Mouse (Mus musculus) heart, embryonic 14.5 days (tissue): ENCODE measurements around the gene Crisp1. TPM values are rescaled to one million over a fixed set of nuclear protein-coding genes. Genes with fewer than 3 reads are reported as not detected.

Source experiments
- ATAC-seq: fragments of 200-750 bp; cut with Nextera tagmentation; 2 replicates; pipeline ENCODE4 v1.8.0; 2017; ENCODE audit warnings: low read depth, moderate TSS enrichment; ENCODE audit not compliant: insufficient number of reproducible peaks, insufficient read depth, low FRiP score
- H3K27ac ChIP-seq, 2 experiments: fragments of 200-500 bp in 1 of 2; fragments of 300-500 bp in 1 of 2; sonication (generic) in 1 of 2; replicated peaks in 1 of 2; 2 replicates each; pipeline ENCODE4 v1.5.1; 2012 to 2014; ENCODE audit warnings: low read depth in 2 of 2, low read length in 2 of 2, control low read depth in 1 of 2, mild to moderate bottlenecking in 1 of 2, mixed read lengths in 1 of 2; ENCODE audit not compliant: control insufficient read depth in 1 of 2, insufficient read depth in 1 of 2
- H3K27me3 ChIP-seq: fragments of 300-500 bp; sonication (generic); 2 replicates; pipeline ENCODE4 v1.6.1; 2014; ENCODE audit warnings: mild to moderate bottlenecking, low read length, control low read depth; ENCODE audit not compliant: control insufficient read depth, insufficient read depth
- H3K36me3 ChIP-seq: fragments of 300-500 bp; sonication (generic); 2 replicates; pipeline ENCODE4 v1.6.1; 2014; ENCODE audit warnings: mild to moderate bottlenecking, control low read depth, low read length, mixed read lengths; ENCODE audit not compliant: control insufficient read depth, insufficient read depth
- H3K4me1 ChIP-seq, 2 experiments: fragments of 200-500 bp in 1 of 2; fragments of 300-500 bp in 1 of 2; sonication (generic) in 1 of 2; 2 replicates each; pipeline ENCODE4 v1.6.1; 2012 to 2014; ENCODE audit warnings: low read length in 2 of 2, control low read depth in 1 of 2, mixed read lengths in 1 of 2; ENCODE audit not compliant: control insufficient read depth in 2 of 2, insufficient read depth in 2 of 2
- H3K4me2 ChIP-seq: fragments of 300-500 bp; sonication (generic); 2 replicates; pipeline ENCODE4 v1.6.1; 2014; ENCODE audit warnings: mild to moderate bottlenecking, low read length
- H3K4me3 ChIP-seq, 2 experiments: fragments of 200-500 bp in 1 of 2; fragments of 300-500 bp in 1 of 2; sonication (generic) in 1 of 2; 2 replicates each; pipeline ENCODE4 v1.5.1; 2012 to 2014; ENCODE audit warnings: low read length in 2 of 2, mild to moderate bottlenecking in 2 of 2, control low read depth in 1 of 2, low read depth in 1 of 2, moderate library complexity in 1 of 2; ENCODE audit not compliant: control insufficient read depth in 1 of 2, insufficient read depth in 1 of 2
- H3K9ac ChIP-seq: fragments of 300-500 bp; sonication (generic); 2 replicates; pipeline ENCODE4 v1.6.1; 2014; ENCODE audit warnings: mild to moderate bottlenecking, low read length
- H3K9me3 ChIP-seq: fragments of 300-500 bp; sonication (generic); 2 replicates; pipeline ENCODE4 v1.6.1; 2016; ENCODE audit warnings: low read length, control low read depth; ENCODE audit not compliant: control insufficient read depth
- WGBS: fragments of 180-500 bp; shearing (Covaris S2); extraction: QIAGEN DNeasy Blood & Tissue Kit; methylation state at CpG from one replicate; pipeline ENCODE4 v1.1.7; 2014; 5-methylcytosine and 5-hydroxymethylcytosine counted together
- polyA plus RNA-seq: library from polyadenylated mRNA; unstranded; fragments of >200 nt; fragmentation: Nextera tagmentation; extraction: Ambion mirVana; gene quantifications from 2 replicates; pipeline ENCODE4 v1.2.1, GENCODE M21; 2014

Gene Crisp1
- not detected in 2 replicates for polyA plus RNA-seq

DNA sequence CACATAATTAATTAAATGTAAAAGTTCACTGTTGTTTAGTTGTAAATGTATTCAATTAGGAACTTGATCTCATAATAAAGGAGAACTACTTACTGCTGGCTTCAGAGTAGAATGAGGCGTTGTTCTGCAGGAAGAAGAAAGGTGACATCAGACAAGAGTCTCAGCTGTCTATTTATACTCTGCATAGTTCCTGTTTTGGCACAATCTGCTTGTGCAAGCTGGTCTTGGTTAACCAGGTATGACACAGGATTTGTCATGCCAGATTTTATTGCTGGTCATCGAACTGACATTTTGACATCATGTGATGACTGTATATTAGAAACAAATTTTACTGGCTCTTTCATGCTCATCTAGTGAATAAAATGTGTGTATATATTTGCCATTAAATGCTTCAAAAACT is at the start of gene Crisp1:
Gene Crisp1, minus strand, starts transcription at position 146 of the 400 bp plus-strand sequence.
- Histone ChIP-seq H3K4me3 (no peak within 1 kb of the TSS), H3K36me3 (no peaks in the 10 kb centered on the region), H3K27me3 (no peaks in the 10 kb centered on the region), H3K4me2 (no peak within 1 kb of the TSS), H3K9ac (no peak within 1 kb of the TSS), H3K9me3 (no peaks in the 10 kb centered on the region), H3K27ac (no peak within 1 kb of the TSS), H3K4me1 (no peaks in the 10 kb centered on the region)
- WGBS, result 61% methylated on average over 2 of the region's 2 CpGs
- ATAC-seq, result no peak

DNA sequence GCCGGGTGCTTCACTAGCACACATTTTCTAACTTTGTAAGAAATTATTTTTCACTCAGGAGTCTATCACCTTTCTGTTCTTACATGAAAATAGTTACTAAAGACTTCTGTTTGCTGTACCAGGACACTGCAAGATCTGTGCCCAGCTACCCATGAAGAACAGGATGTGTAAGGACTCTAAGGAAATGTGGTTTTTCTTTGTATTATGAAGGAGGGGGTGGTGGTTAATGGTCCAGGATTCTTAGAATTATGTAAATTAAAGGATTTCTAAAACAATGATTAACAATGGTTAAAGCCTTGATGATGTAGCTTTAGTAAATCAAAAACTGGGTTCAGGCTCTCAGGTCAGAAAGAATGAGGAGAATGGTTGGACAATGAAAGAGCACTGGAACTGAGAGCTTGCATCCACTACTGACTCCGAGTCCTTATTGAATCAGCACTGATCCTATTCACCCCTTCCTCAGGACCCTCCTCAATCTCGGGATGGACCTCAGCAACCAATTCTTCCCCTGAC is 23.5 kb upstream of the Crisp1 start:
- Histone ChIP-seq H3K36me3 (no peaks in the 10 kb centered on the region), H3K4me2 (no peak overlapping the region), H3K27me3 (no peaks in the 10 kb centered on the region), H3K4me3 (no peak overlapping the region), H3K9ac (no peak overlapping the region), H3K4me1 (no peaks in the 10 kb centered on the region), H3K9me3 (no peaks in the 10 kb centered on the region), H3K27ac (no peak overlapping the region)
- WGBS, result 67% methylated on average over 3 of the region's 3 CpGs
- no peak for ATAC-seq

- H3K4me2 ChIP-seq, result no peak overlapping the region
- H3K4me3 ChIP-seq, result no peak overlapping the region
- H3K36me3 ChIP-seq, result no peaks in the 10 kb centered on the region
- H3K9ac ChIP-seq, result no peak overlapping the region
- no peaks in the 10 kb centered on the region for H3K27me3 ChIP-seq
- H3K27ac ChIP-seq, result no peak overlapping the region
- no peak for ATAC-seq
- 60% methylated on average over 2 of the region's 2 CpGs for WGBS
- no peaks in the 10 kb centered on the region for H3K9me3 ChIP-seq
- no peaks in the 10 kb centered on the region for H3K4me1 ChIP-seq
Observed at GRCm38 (mm10) chr17:40285435-40285834, 33.6 kb downstream of the Crisp1 start.

GRCm38 (mm10) chr17:40275519-40275918 is 43.5 kb downstream of the Crisp1 start:
- H3K27ac ChIP-seq, result no peak overlapping the region
- no peaks in the 10 kb centered on the region for H3K9me3 ChIP-seq
- H3K27me3 ChIP-seq, result no peaks in the 10 kb centered on the region
- 55% methylated on average over 1 of the region's 1 CpGs for WGBS
- no peak overlapping the region for H3K9ac ChIP-seq
- H3K4me3 ChIP-seq, result no peak overlapping the region
- ATAC-seq, result no peak
- no peak overlapping the region for H3K4me2 ChIP-seq
- H3K4me1 ChIP-seq, result no peaks in the 10 kb centered on the region
- no peaks in the 10 kb centered on the region for H3K36me3 ChIP-seq

- Histone ChIP-seq H3K27ac (no peak overlapping the region), H3K4me2 (no peak overlapping the region), H3K27me3 (no peaks in the 10 kb centered on the region), H3K4me1 (no peaks in the 10 kb centered on the region), H3K36me3 (no peaks in the 10 kb centered on the region), H3K9me3 (no peaks in the 10 kb centered on the region), H3K4me3 (no peak overlapping the region), H3K9ac (no peak overlapping the region)
- WGBS, result 73% methylated on average over 1 of the region's 1 CpGs
- no peak for ATAC-seq
Observed at GRCm38 (mm10) chr17:40274906-40275470, 44.0 kb downstream of the Crisp1 start.

DNA sequence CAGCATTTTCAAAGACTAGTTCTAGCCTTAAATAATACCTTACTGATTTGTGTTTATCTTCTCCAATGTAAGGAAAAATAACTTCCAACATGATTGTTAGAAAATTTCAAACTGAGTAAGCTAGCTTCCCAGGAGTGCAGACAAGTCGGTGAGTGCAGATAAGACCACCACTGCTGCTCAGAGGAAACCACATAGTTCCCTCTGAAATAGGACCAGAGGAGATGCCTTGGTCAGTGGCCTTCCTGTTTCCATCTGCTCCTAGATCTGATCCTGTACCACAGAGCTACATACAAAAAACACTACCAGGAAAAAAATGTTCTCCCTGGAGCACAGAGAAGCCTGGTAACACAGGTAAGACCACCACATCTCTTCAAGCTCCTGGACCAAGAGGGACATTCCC is 66.5 kb downstream of the Crisp1 start:
- H3K36me3 ChIP-seq, result no peaks in the 10 kb centered on the region
- no peaks in the 10 kb centered on the region for H3K4me1 ChIP-seq
- no peaks in the 10 kb centered on the region for H3K27me3 ChIP-seq
- no peak overlapping the region for H3K27ac ChIP-seq
- no peaks in the 10 kb centered on the region for H3K9me3 ChIP-seq
- WGBS, result 49% methylated on average over 1 of the region's 1 CpGs
- no peak overlapping the region for H3K4me2 ChIP-seq
- H3K4me3 ChIP-seq, result no peak overlapping the region
- ATAC-seq, result no peak
- no peak overlapping the region for H3K9ac ChIP-seq

Other genes with a start within 250 kb of the Crisp1 start
- not detected in 2 replicates for gene AC192777.2, start 223.8 kb downstream of the Crisp1 start, polyA plus RNA-seq
- not detected in 2 replicates for gene Pgk2, start 110.6 kb downstream of the Crisp1 start, polyA plus RNA-seq
- not detected in 2 replicates for gene Crisp3, start 76.9 kb downstream of the Crisp1 start, polyA plus RNA-seq
- gene Esp8, start 200.8 kb upstream of the Crisp1 start, polyA plus RNA-seq, result not detected in 2 replicates
- gene Esp6, start 242.3 kb upstream of the Crisp1 start, polyA plus RNA-seq, result not detected in 2 replicates